Mouse (Mus musculus) megakaryocyte, embryonic 14.5 days (primary cell): ENCODE measurements around the gene Lef1. TPM values are rescaled to one million over a fixed set of nuclear protein-coding genes. Genes with fewer than 3 reads are reported as not detected.
A peak's percentile ranks its signal among the peaks of the same experiment; 100 is the strongest.

Experiments used
- H3K27me3 ChIP-seq: replicated peaks from 2 replicates; pipeline ENCODE3; 2012; ENCODE audit warnings: inconsistent platforms
- H3K36me3 ChIP-seq: replicated peaks from 2 replicates; pipeline ENCODE3; 2012; ENCODE audit warnings: low read length, inconsistent platforms, mixed read lengths
- H3K4me1 ChIP-seq: 2 replicates; pipeline ENCODE4 v1.6.1; 2012; ENCODE audit warnings: inconsistent platforms
- H3K4me3 ChIP-seq: replicated peaks from 2 replicates; pipeline ENCODE3; 2012; ENCODE audit warnings: moderate library complexity, mild to moderate bottlenecking, inconsistent platforms
- H3K9me3 ChIP-seq: 2 replicates; pipeline ENCODE4 v1.6.1; 2012; ENCODE audit warnings: inconsistent platforms
- FLI1 ChIP-seq: IDR thresholded peaks from 2 replicates; pipeline ENCODE4 v1.6.1; 2012; ENCODE audit warnings: low read length, inconsistent platforms, mixed read lengths
- GATA1 ChIP-seq: IDR thresholded peaks from 3 replicates; pipeline ENCODE4 v1.6.1; 2012; ENCODE audit warnings: mixed read lengths, low read length, inconsistent platforms, borderline replicate concordance
- polyA plus RNA-seq: library from polyadenylated mRNA; stranded (reverse); fragments of >175 nt; gene quantifications from 2 replicates; pipeline ENCODE4 v1.2.3, GENCODE M21; 2012; ENCODE audit warnings: low replicate concordance; ENCODE audit not compliant: insufficient read depth

Gene Lef1
- polyA plus RNA-seq = 0.87 TPM in 1 of 2 replicates, not detected in the other

DNA sequence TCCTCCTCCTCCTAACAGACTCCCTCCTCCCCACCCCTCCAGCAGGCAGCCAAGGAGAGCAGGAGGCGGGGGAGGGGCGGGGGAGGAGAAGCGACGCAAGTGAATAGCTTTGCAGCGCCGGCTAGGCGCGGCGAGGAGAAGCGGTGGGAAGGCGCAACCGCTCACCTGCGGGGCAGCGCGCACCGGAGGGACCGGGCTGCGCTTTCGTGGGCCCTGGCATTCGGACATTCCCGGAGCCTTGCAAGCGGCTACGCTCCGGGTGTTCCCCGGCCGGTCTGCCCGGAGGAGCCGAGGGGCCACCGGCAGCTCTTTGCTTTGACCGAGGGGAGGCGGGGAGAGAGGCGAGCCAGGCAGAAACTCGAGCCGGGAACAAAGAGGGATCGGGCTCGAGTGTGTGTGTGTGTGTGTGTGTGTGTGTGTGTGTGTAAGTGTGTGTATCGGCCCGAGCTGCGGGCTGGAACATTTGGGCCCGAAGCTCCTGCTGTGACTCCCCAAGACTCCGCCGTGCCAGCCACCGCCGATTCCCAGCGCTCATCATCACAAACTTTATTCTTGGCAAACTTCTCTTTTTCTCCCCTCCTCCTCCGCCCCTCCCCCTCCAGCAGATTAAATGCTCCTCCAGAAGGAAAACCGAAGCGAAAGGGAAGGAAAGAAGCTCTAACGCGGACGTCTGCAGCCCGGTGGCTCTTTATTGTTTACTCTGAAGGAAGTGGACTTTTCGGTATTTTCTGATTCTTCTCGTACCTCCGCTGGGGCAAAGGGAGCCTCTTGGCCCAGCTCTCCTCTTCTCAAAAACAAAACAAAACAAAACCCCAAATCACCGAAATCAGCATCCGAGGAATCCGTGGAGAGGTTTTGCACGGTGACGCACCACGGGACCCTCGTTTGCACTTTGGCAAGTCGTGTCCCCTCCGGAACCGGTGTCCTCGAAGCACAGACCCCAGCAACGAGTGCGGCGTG, at the start of gene Lef1:
Gene Lef1 (plus strand): TSS at position 281 of the 960 bp plus-strand sequence.
- TF ChIP-seq FLI1 (no peak), GATA1 (no peak)
- no peaks in the 10 kb centered on the region for H3K36me3 ChIP-seq
- H3K27me3 ChIP-seq = peaks cover 97% of the 10 kb centered on the region
- peak within 1 kb of the TSS; percentile 91 for H3K4me3 ChIP-seq
- H3K9me3 ChIP-seq = no peaks in the 10 kb centered on the region
- peaks cover 53% of the 10 kb centered on the region for H3K4me1 ChIP-seq

- peaks cover 11% of the 10 kb centered on the region; the same call in 1 of the 2 replicates for H3K9me3 ChIP-seq
- peaks cover 19% of the 10 kb centered on the region for H3K27me3 ChIP-seq
- no peaks in the 10 kb centered on the region for H3K4me1 ChIP-seq
- no peaks in the 10 kb centered on the region for H3K36me3 ChIP-seq
- no peak overlapping the region for H3K4me3 ChIP-seq
- TF ChIP-seq GATA1 = no peak
- TF ChIP-seq FLI1 = no peak
Observed at GRCm38 (mm10) chr3:131065001-131065400, 45.3 kb upstream of the Lef1 start.

- no peaks in the 10 kb centered on the region for H3K4me1 ChIP-seq
- TF ChIP-seq FLI1 (no peak), GATA1 (no peak)
- peaks cover 22% of the 10 kb centered on the region for H3K27me3 ChIP-seq
- H3K4me3 ChIP-seq = no peak overlapping the region
- H3K36me3 ChIP-seq = no peaks in the 10 kb centered on the region
- peaks cover 11% of the 10 kb centered on the region; the same call in 1 of the 2 replicates for H3K9me3 ChIP-seq
Observed at GRCm38 (mm10) chr3:131066171-131066570, 44.1 kb upstream of the Lef1 start.

- Histone ChIP-seq H3K9me3 (peaks cover 11% of the 10 kb centered on the region; the same call in 1 of the 2 replicates), H3K27me3 (peaks cover 22% of the 10 kb centered on the region), H3K4me1 (no peaks in the 10 kb centered on the region), H3K4me3 (no peak overlapping the region), H3K36me3 (no peaks in the 10 kb centered on the region)
- TF ChIP-seq GATA1 (no peak), FLI1 (no peak)
Observed at GRCm38 (mm10) chr3:131068000-131068399, 42.3 kb upstream of the Lef1 start.

DNA sequence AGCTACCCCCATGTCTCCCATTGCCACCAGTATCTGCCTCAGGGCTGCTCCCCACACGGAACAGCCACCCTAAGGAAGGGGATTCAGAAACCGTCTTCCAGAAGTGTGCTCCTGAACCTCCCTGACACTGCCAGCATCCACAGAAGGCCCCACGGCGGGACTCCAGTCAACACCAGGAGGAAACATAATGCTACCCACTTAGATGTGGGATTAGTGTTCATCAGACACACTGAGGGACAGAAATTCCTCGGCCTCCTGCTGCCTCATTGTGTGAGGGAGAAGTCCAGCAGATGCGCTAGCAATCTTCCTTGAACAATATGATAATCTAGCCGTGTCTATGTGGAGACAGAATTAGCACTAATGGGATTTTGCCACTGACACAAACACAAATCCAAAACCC, 40.1 kb upstream of the Lef1 start:
- H3K4me1 ChIP-seq = no peaks in the 10 kb centered on the region
- 0 out of 2 replicates have a peak, but pooled peaks cover under 1% of the 10 kb centered on the region for H3K9me3 ChIP-seq
- TF ChIP-seq GATA1 = no peak
- no peak for TF ChIP-seq FLI1
- no peak overlapping the region for H3K4me3 ChIP-seq
- no peaks in the 10 kb centered on the region for H3K36me3 ChIP-seq
- peaks cover 19% of the 10 kb centered on the region for H3K27me3 ChIP-seq

DNA sequence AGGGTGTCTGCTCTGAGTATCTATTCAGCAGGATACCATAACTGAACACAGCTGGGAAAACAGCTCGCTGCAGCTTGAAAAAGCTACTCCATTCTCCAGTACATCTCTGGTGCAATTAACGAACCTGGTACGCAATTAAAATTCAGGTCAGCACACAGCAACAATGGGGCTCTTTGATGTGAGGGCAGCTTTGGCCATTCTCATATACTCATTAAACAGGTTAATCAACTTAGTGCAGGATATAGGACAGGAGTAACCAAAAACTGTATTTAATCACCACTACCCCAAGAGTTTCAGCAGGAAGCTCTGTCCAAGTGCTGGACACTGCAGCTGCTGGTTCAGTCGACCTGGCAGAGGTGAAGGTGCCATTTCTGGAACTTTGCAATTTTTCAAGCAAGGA, 37.6 kb upstream of the Lef1 start:
- Histone ChIP-seq H3K4me3 (no peak overlapping the region), H3K9me3 (peaks cover 6% of the 10 kb centered on the region; the same call in 1 of the 2 replicates), H3K4me1 (no peaks in the 10 kb centered on the region), H3K27me3 (peaks cover 21% of the 10 kb centered on the region), H3K36me3 (no peaks in the 10 kb centered on the region)
- TF ChIP-seq FLI1 = no peak
- TF ChIP-seq GATA1 = no peak

- Histone ChIP-seq H3K4me3 (no peak overlapping the region), H3K27me3 (peaks cover 16% of the 10 kb centered on the region), H3K9me3 (peaks cover 11% of the 10 kb centered on the region), H3K4me1 (no peaks in the 10 kb centered on the region), H3K36me3 (no peaks in the 10 kb centered on the region)
- no peak for TF ChIP-seq FLI1
- TF ChIP-seq GATA1 = no peak
Observed at GRCm38 (mm10) chr3:131073946-131074345, 36.3 kb upstream of the Lef1 start.

DNA sequence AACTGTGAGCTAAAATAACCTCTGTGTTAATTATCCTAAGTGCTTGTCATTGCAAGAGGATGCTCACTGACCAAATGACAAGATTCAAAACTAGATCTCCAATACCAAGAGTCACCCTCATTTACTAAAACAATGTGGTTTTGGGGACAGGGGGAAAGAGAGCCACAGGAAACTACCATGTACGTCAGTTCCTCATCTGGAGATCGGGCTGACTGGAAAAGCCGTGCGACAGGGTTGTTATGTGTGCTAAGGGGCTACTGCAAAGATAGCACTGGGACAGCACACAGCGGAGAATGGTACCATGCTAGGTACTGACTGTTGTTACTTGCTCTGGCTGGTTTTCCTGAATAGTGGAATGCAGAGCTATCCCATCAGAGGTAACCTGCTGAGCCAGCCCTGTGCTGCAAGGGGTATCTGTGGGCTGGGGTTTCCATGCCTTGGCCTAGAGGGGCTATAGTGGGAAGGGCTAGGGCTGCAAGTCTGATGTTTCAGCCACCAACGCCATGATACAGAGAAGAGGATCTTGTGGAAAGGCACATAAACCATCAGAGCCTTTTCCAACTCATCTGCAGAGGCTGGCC, 32.1 kb upstream of the Lef1 start:
- Histone ChIP-seq H3K36me3 (no peaks in the 10 kb centered on the region), H3K27me3 (peaks cover 8% of the 10 kb centered on the region), H3K4me3 (no peak overlapping the region), H3K4me1 (no peaks in the 10 kb centered on the region), H3K9me3 (peaks cover 11% of the 10 kb centered on the region)
- no peak for TF ChIP-seq GATA1
- no peak for TF ChIP-seq FLI1

- peaks cover 9% of the 10 kb centered on the region for H3K27me3 ChIP-seq
- TF ChIP-seq FLI1 (no peak), GATA1 (no peak)
Observed at GRCm38 (mm10) chr3:131078719-131079118, 31.6 kb upstream of the Lef1 start.

More at GRCm38 (mm10) chr3:131078719-131079118, 31.6 kb upstream of the Lef1 start:
- Histone ChIP-seq H3K4me3 (no peak overlapping the region), H3K9me3 (peaks cover 11% of the 10 kb centered on the region), H3K4me1 (peaks cover under 1% of the 10 kb centered on the region; the same call in 1 of the 2 replicates), H3K36me3 (no peaks in the 10 kb centered on the region)
